Mouse (Mus musculus) thymus, adult 2 months (tissue): Measurements from ENCODE around the gene Mthfd1l. TPM values are rescaled to one million over a fixed set of nuclear protein-coding genes. Genes with fewer than 3 reads are reported as not detected.
"Not testable (repeated sequence)": the region's sequence is repeated elsewhere in the genome, so short reads cannot be mapped to it uniquely, and the experiment has no call there.

Source experiments
- DNase-seq: peaks from one replicate; pipeline ENCODE4 v3.0.0; 2021
- H3K27ac ChIP-seq: fragments of 200-500 bp; 2 replicates; pipeline ENCODE4 v1.5.1; 2012; ENCODE audit warnings: low read length, control low read depth; ENCODE audit not compliant: control insufficient read depth, insufficient read depth
- H3K27me3 ChIP-seq: fragments of 200-500 bp; 2 replicates; pipeline ENCODE4 v1.6.1; 2012; ENCODE audit warnings: mild to moderate bottlenecking, low read length, moderate library complexity, mixed read lengths; ENCODE audit not compliant: control insufficient read depth, insufficient read depth
- H3K36me3 ChIP-seq: fragments of 200-500 bp; 2 replicates; pipeline ENCODE4 v1.6.1; 2012; ENCODE audit warnings: mild to moderate bottlenecking, low read length, moderate library complexity; ENCODE audit not compliant: control insufficient read depth, insufficient read depth
- H3K4me1 ChIP-seq: fragments of 200-500 bp; replicated peaks from 2 replicates; pipeline ENCODE4 v1.6.1; 2012; ENCODE audit warnings: low read length; ENCODE audit not compliant: control insufficient read depth, insufficient read depth
- H3K4me3 ChIP-seq: fragments of 200-500 bp; 2 replicates; pipeline ENCODE4 v1.5.1; 2012; ENCODE audit warnings: mild to moderate bottlenecking, low read length, control low read depth, moderate library complexity; ENCODE audit not compliant: control insufficient read depth, insufficient read depth
- CTCF ChIP-seq: fragments of 200-500 bp; IDR thresholded peaks from 2 replicates; pipeline ENCODE4 v1.5.1; 2012; ENCODE audit warnings: mild to moderate bottlenecking, control low read depth, low read length, moderate library complexity, borderline replicate concordance; ENCODE audit not compliant: control insufficient read depth, poor library complexity, insufficient read depth; ENCODE audit errors: extremely low read depth
- POLR2A ChIP-seq: fragments of 200-500 bp; IDR thresholded peaks from 2 replicates; pipeline ENCODE4 v1.6.1; 2012; ENCODE audit warnings: mild to moderate bottlenecking, low read length, control low read depth, moderate library complexity; ENCODE audit not compliant: control insufficient read depth, poor library complexity, insufficient read depth; ENCODE audit errors: extremely low read depth
- WGBS: fragments of 180-500 bp; shearing (Covaris S2); methylation state at CpG from one replicate; pipeline ENCODE4 v1.1.7; 2018; 5-methylcytosine and 5-hydroxymethylcytosine counted together
- polyA plus RNA-seq: library from polyadenylated mRNA; depleted of rRNA; stranded (reverse); fragments of >200 nt; gene quantifications from 2 replicates; pipeline ENCODE4 v1.2.3, GENCODE M21; 2012; rRNA removed

The Mthfd1l gene
- polyA plus RNA-seq, 1 experiment: 8.7 TPM

- Histone ChIP-seq H3K4me3 (no peak overlapping the region), H3K27ac (no peak overlapping the region), H3K27me3 (no peaks in the 10 kb centered on the region), H3K36me3 (no peaks in the 10 kb centered on the region), H3K4me1 (0 out of 2 replicates have a peak, but pooled peaks cover 4% of the 10 kb centered on the region)
- no peak for DNase-seq
- WGBS: 92% methylated on average over 6 of the region's 6 CpGs
- TF ChIP-seq CTCF: no peak
- TF ChIP-seq POLR2A: no peak
Observed at GRCm38 (mm10) chr10:4199926-4200325, 227.0 kb downstream of the Mthfd1l start.

DNA sequence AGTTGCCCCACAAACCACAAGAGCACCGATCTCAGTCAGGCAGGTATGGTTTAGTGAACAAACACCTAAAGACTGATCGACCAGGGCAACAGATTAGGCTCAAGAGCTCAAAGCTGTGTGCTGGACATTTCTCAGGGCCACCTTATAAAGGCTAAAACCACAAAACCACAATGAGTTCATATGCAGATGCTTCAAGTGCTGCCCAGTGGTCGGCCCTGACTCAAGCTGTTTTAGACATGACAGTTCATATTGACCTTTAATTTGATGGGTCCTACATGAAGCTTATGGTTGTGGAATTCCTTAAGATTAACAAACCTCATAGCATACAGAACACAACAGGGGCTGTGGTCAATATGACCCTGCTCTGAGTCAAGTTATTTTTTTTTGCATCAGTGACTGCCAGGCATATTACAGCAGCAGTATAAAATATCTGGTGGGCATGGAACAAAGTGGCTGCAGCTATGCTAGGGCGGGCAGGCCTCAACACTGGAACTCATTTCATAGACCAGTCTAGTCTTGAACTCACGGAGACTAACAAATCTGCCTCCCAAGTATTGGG lies 227.7 kb downstream of the Mthfd1l start:
- WGBS: 89% methylated on average over 5 of the region's 5 CpGs
- no peak for DNase-seq

GRCm38 (mm10) chr10:4201141-4201540 lies 228.2 kb downstream of the Mthfd1l start:
- DNase-seq: no peak
- H3K27me3 ChIP-seq: no peaks in the 10 kb centered on the region
- no peaks in the 10 kb centered on the region for H3K36me3 ChIP-seq
- no peak overlapping the region for H3K4me3 ChIP-seq
- H3K27ac ChIP-seq: no peak overlapping the region
- H3K4me1 ChIP-seq: peaks cover 6% of the 10 kb centered on the region; the same call in 1 of the 2 replicates
- TF ChIP-seq POLR2A (no peak), CTCF (no peak)
- 94% methylated on average over 4 of the region's 4 CpGs for WGBS

More for the DNA sequence above, 227.7 kb downstream of the Mthfd1l start:
- Histone ChIP-seq H3K4me1 (0 out of 2 replicates have a peak, but pooled peaks cover 4% of the 10 kb centered on the region), H3K27ac (no peak overlapping the region), H3K4me3 (no peak overlapping the region), H3K36me3 (no peaks in the 10 kb centered on the region), H3K27me3 (no peaks in the 10 kb centered on the region)
- no peak for TF ChIP-seq POLR2A
- no peak for TF ChIP-seq CTCF

DNA sequence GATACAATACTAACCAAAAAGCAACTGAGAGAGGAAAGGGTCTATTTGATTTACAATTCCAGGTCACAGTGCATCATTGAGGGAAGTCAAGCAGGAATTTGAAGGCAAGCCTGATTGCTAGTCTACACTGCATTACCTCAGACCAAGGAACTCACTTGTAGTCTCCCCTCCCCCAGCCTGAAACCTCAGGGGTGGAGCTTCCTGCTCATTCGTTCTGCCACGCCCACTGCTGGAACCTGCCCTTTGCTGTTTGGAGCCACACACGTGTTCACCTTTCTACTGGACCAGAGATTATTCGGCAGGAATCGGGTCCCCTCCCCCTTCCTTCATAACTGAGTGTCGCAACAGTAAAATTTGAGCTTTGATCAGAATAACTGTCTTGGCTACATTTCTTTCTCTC lies 230.7 kb downstream of the Mthfd1l start:
- not testable (repeated sequence) for H3K4me1 ChIP-seq, H3K4me3 ChIP-seq, DNase-seq, H3K27ac ChIP-seq, H3K27me3 ChIP-seq, H3K36me3 ChIP-seq
- 48% methylated on average over 6 of the region's 6 CpGs for WGBS

GRCm38 (mm10) chr10:4209040-4209439 lies 236.1 kb downstream of the Mthfd1l start:
- H3K36me3 ChIP-seq: no peaks in the 10 kb centered on the region
- H3K4me1 ChIP-seq: peaks cover 6% of the 10 kb centered on the region; the same call in 1 of the 2 replicates
- no peaks in the 10 kb centered on the region for H3K27me3 ChIP-seq
- TF ChIP-seq CTCF: no peak
- no peak for TF ChIP-seq POLR2A
- no peak overlapping the region for H3K4me3 ChIP-seq
- WGBS: 91% methylated on average over 15 of the region's 15 CpGs
- no peak for DNase-seq
- H3K27ac ChIP-seq: no peak overlapping the region

DNA sequence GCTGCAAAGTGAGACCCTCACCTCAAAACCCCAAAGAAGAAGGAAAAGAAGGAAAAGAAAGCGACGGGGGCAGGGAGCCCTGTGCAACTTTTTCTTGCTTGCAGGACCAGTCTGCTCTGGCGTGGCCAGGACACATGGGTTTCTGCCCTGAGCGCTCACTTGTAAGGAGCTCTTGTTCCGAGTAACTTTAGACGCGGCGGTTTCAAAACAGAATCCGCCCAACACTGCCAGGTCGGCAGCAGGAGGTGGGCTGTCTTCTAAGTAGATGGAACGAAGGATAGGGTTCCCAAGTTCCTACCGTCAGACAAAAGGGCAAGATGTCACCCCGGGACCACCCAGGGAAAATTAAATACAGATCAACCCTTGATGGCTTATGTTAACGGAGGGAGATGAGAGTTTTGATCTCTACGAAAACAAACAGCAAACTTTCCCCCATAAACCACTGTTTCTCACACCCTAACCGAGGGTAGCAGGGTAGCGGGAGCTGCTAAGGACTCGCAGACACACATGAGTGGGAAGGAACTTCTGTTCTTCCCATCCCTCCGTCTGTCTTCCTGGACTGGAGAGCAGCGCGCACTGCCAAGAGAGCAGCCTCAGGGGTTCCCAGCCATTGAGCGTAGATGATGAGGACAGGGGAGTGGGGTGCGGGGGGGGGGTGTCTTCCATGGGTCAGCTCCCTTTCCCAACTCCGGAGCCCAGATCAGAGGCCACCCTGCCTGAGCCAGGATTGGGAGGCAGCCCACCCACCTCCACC lies 237.6 kb downstream of the Mthfd1l start:
- 44% methylated on average over 24 of the region's 24 CpGs for WGBS
- DNase-seq: no peak
- Histone ChIP-seq H3K27me3 (no peaks in the 10 kb centered on the region), H3K4me1 (peaks cover 10% of the 10 kb centered on the region; the same call in 1 of the 2 replicates), H3K4me3 (no peak overlapping the region), H3K36me3 (no peaks in the 10 kb centered on the region), H3K27ac (no peak overlapping the region)
- no peak for TF ChIP-seq CTCF
- no peak for TF ChIP-seq POLR2A

DNA sequence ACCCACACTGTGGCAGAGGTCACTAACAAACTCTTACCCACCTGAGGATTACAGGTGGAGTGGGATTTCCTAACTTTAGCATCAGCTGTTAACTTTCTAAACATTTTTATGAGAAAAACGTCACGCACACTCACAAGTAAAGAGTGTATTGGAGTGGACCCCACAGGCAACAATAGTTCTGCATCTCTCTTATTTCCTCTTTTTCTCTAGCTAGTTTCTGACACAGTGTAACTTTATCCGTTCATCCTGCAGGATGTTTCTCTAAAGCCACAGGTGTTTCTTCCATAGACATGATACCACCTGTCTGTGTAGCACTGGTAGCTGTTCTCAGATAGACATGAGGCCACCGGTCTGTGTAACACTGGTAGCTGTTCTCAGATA lies 238.1 kb downstream of the Mthfd1l start:
- Histone ChIP-seq H3K27ac (no peak overlapping the region), H3K36me3 (no peaks in the 10 kb centered on the region), H3K27me3 (no peaks in the 10 kb centered on the region), H3K4me1 (peaks cover 8% of the 10 kb centered on the region; the same call in 1 of the 2 replicates), H3K4me3 (no peak overlapping the region)
- WGBS: 41% methylated on average over 4 of the region's 4 CpGs
- no peak for TF ChIP-seq CTCF
- TF ChIP-seq POLR2A: no peak
- no peak for DNase-seq

Other genes starting within 250 kb of the Mthfd1l start
- 2.0 and 2.3 TPM in 2 replicates for gene Plekhg1, start 232.8 kb upstream of the Mthfd1l start, polyA plus RNA-seq